Mouse (Mus musculus): ENCODE results near the gene Shb.

- TF ChIP-seq CTCF (IDR thresholded peaks at IDR 0.05; ENCODE audit: insufficient read depth, low read length) (no peak), POLR2A (IDR thresholded peaks at IDR 0.05; ENCODE audit: borderline replicate concordance, extremely low read depth, low read depth, low read length) (no peak)
These were observed 41.1 kb downstream of the Shb start for GRCm38 (mm10) chr4:45491119-45491679.

Measured in lung, adult 2 months (tissue).